Mouse (Mus musculus) limb, embryonic 11.5 days (tissue): ENCODE measurements around the gene Wfdc21. TPM values are rescaled to one million over a fixed set of nuclear protein-coding genes. Genes with fewer than 3 reads are reported as not detected.
A peak's percentile ranks its signal among the peaks of the same experiment; 100 is the strongest.

Experiments
- ATAC-seq: fragments of 200-750 bp; cut with Nextera tagmentation; 2 replicates; pipeline ENCODE4 v1.8.0; 2017; ENCODE audit warnings: low read depth; ENCODE audit not compliant: insufficient number of reproducible peaks, low FRiP score, low TSS enrichment
- DNase-seq: peaks from one replicate; pipeline ENCODE4 v3.0.0-alpha.2; 2015; ENCODE audit warnings: low spot score
- H3K27ac ChIP-seq: fragments of 300-500 bp; sonication (generic); replicated peaks from 2 replicates; pipeline ENCODE4 v1.5.1; 2014; ENCODE audit warnings: low read depth, mild to moderate bottlenecking, low read length
- H3K27me3 ChIP-seq: fragments of 300-500 bp; sonication (generic); 2 replicates; pipeline ENCODE4 v1.6.1; 2014; ENCODE audit warnings: mild to moderate bottlenecking, low read length, mixed read lengths; ENCODE audit not compliant: control insufficient read depth, insufficient read depth
- H3K36me3 ChIP-seq: fragments of 300-500 bp; sonication (generic); 2 replicates; pipeline ENCODE4 v1.6.1; 2014; ENCODE audit warnings: mild to moderate bottlenecking, low read length, moderate library complexity, mixed read lengths; ENCODE audit not compliant: control insufficient read depth, insufficient read depth
- H3K4me1 ChIP-seq: fragments of 300-500 bp; sonication (generic); 2 replicates; pipeline ENCODE4 v1.6.1; 2014; ENCODE audit warnings: low read length, mixed read lengths; ENCODE audit not compliant: control insufficient read depth, insufficient read depth
- H3K4me2 ChIP-seq: fragments of 300-500 bp; sonication (generic); 2 replicates; pipeline ENCODE4 v1.6.1; 2014; ENCODE audit warnings: low read depth, mild to moderate bottlenecking, moderate library complexity; ENCODE audit not compliant: severe bottlenecking
- H3K4me3 ChIP-seq: fragments of 300-500 bp; sonication (generic); 2 replicates; pipeline ENCODE4 v1.5.1; 2014; ENCODE audit warnings: low read depth, low read length
- H3K9ac ChIP-seq: fragments of 300-500 bp; sonication (generic); 2 replicates; pipeline ENCODE4 v1.6.1; 2014; ENCODE audit warnings: mild to moderate bottlenecking, low read length
- H3K9me3 ChIP-seq: fragments of 300-500 bp; sonication (generic); 2 replicates; pipeline ENCODE4 v1.6.1; 2016; ENCODE audit warnings: low read length; ENCODE audit not compliant: control insufficient read depth
- WGBS: fragments of 180-500 bp; shearing (Covaris S2); extraction: QIAGEN DNeasy Blood & Tissue Kit; methylation state at CpG from one replicate; pipeline ENCODE4 v1.1.7; 2014; 5-methylcytosine and 5-hydroxymethylcytosine counted together
- polyA plus RNA-seq: library from polyadenylated mRNA; unstranded; fragments of >200 nt; fragmentation: Nextera tagmentation; extraction: Ambion mirVana; gene quantifications from 2 replicates; pipeline ENCODE4 v1.2.1, GENCODE M21; 2014

Gene Wfdc21
- polyA plus RNA-seq, 1 experiment from 2014 or later: not detected

DNA sequence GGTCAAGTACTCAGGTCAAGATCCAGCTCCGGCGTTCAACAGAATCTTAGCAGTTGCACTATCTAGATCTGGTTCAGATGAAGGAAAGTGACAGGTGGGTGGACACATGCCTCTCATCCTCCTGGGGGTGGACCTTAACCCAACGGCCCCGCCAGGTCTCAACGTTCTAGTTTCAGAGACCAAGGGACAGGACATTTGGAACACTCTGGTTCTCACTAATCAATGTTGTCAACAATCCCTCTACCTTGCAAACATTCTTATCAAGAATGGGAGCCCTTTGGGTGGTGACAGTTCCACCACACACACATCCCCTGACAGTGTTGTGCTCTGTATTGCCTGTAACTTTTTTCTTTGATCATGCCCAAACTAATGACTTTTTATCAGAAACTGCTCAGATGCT is 4.9 kb upstream of the Wfdc21 start:
- Histone ChIP-seq H3K4me1 (no peaks in the 10 kb centered on the region), H3K27ac (no peak overlapping the region), H3K9ac (no peak overlapping the region), H3K36me3 (no peaks in the 10 kb centered on the region), H3K9me3 (no peaks in the 10 kb centered on the region), H3K4me2 (no peak overlapping the region), H3K4me3 (no peak overlapping the region), H3K27me3 (no peaks in the 10 kb centered on the region)
- WGBS: 78% methylated on average over 5 of the region's 5 CpGs
- ATAC-seq: no peak
- no peak for DNase-seq

DNA sequence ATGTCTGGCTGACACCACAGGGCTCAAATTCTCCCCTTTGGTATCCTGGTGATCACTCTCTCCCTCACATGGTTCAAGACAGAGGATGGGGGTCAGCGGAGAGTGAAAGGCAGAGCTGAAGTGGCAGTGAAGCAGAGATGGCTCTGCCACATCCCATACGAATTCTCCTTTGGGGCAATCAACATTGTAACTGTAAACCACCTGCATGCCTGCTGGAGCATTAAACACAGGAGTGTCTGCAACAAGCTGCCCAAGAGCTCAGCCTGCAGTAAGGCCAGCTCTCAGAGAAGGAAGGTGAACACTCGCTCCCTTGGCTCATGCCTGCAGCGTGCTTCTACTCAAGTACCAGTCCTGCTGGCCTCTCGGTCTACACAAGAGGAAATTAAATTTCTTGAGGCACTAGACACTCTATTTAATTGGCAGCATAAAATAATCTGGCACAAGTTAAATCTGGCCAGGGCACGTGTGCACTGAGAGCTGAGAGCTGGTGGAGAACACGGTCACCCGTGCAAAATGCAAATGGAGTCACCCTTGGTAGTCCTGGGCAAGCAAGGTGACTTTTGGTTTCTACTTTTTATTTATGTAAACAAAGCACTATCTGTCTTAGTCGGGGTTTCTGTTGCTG is 3.9 kb upstream of the Wfdc21 start:
- H3K4me2 ChIP-seq: no peak overlapping the region
- no peaks in the 10 kb centered on the region for H3K9me3 ChIP-seq
- no peak for ATAC-seq
- no peak overlapping the region for H3K9ac ChIP-seq
- no peak overlapping the region for H3K4me3 ChIP-seq
- no peaks in the 10 kb centered on the region for H3K4me1 ChIP-seq
- H3K27ac ChIP-seq: no peak overlapping the region
- DNase-seq: no peak
- H3K27me3 ChIP-seq: no peaks in the 10 kb centered on the region
- no peaks in the 10 kb centered on the region for H3K36me3 ChIP-seq
- WGBS: 68% methylated on average over 9 of the region's 9 CpGs

- Histone ChIP-seq H3K9ac (no peak overlapping the region), H3K4me2 (no peak overlapping the region), H3K4me3 (no peak overlapping the region), H3K36me3 (no peaks in the 10 kb centered on the region), H3K27ac (no peak overlapping the region), H3K4me1 (no peaks in the 10 kb centered on the region), H3K27me3 (no peaks in the 10 kb centered on the region), H3K9me3 (no peaks in the 10 kb centered on the region)
- WGBS: 79% methylated on average over 3 of the region's 3 CpGs
- ATAC-seq (no peak), DNase-seq (no peak)
These were observed 3.2 kb upstream of the Wfdc21 start for GRCm38 (mm10) chr11:83743525-83743924.

- Histone ChIP-seq H3K36me3 (no peaks in the 10 kb centered on the region), H3K4me3 (no peak overlapping the region), H3K9ac (no peak overlapping the region), H3K9me3 (no peaks in the 10 kb centered on the region), H3K27me3 (no peaks in the 10 kb centered on the region), H3K4me2 (no peak overlapping the region), H3K27ac (no peak overlapping the region), H3K4me1 (no peaks in the 10 kb centered on the region)
- WGBS: 50% methylated on average over 4 of the region's 4 CpGs
- DNase-seq (no peak), ATAC-seq (no peak)
These were observed 588 bp upstream of the Wfdc21 start for GRCm38 (mm10) chr11:83746152-83746551.

- no peak for ATAC-seq
- DNase-seq: no peak
- H3K4me1 ChIP-seq: no peaks in the 10 kb centered on the region
- no peaks in the 10 kb centered on the region for H3K36me3 ChIP-seq
- WGBS: 64% methylated on average over 6 of the region's 6 CpGs
- no peak overlapping the region for H3K4me2 ChIP-seq
- no peak overlapping the region for H3K4me3 ChIP-seq
- H3K9ac ChIP-seq: no peak overlapping the region
- no peak overlapping the region for H3K27ac ChIP-seq
- no peaks in the 10 kb centered on the region for H3K27me3 ChIP-seq
- H3K9me3 ChIP-seq: no peaks in the 10 kb centered on the region
These were observed 881 bp downstream of the Wfdc21 start for GRCm38 (mm10) chr11:83747376-83748265.

- peak within 1 kb of the TSS; percentile 82 for H3K9ac ChIP-seq
- peak; percentile 93 for DNase-seq
- peak within 1 kb of the TSS; percentile 78 for H3K4me3 ChIP-seq
- peaks cover 6% of the 10 kb centered on the region; the same call in 1 of the 2 replicates for H3K4me1 ChIP-seq
- peak within 1 kb of the TSS; percentile 59; the same call in 1 of the 2 replicates for H3K27ac ChIP-seq
- peak within 1 kb of the TSS; percentile 64 for H3K4me2 ChIP-seq
- H3K27me3 ChIP-seq: no peaks in the 10 kb centered on the region
- ATAC-seq: peak; percentile 84
- H3K9me3 ChIP-seq: no peaks in the 10 kb centered on the region
- under 1% methylated on average over 47 of the region's 47 CpGs for WGBS
- H3K36me3 ChIP-seq: peaks cover 7% of the 10 kb centered on the region; the same call in 1 of the 2 replicates
These were observed 6.9 kb downstream of the Wfdc21 start, which contains the start of gene Heatr6 for GRCm38 (mm10) chr11:83753581-83754181. Gene Heatr6 (plus strand): TSS chr11:83753696.

GRCm38 (mm10) chr11:83754227-83754626 is 7.5 kb downstream of the Wfdc21 start:
- Histone ChIP-seq H3K9me3 (no peaks in the 10 kb centered on the region), H3K27ac (no peak overlapping the region), H3K4me2 (peak overlapping the region; percentile 64), H3K9ac (peak overlapping the region; percentile 82), H3K4me1 (peaks cover 6% of the 10 kb centered on the region; the same call in 1 of the 2 replicates), H3K27me3 (no peaks in the 10 kb centered on the region), H3K4me3 (peak overlapping the region; percentile 78), H3K36me3 (peaks cover 9% of the 10 kb centered on the region; the same call in 1 of the 2 replicates)
- 11% methylated on average over 8 of the region's 8 CpGs for WGBS
- ATAC-seq (no peak), DNase-seq (no peak)

- DNase-seq (no peak), ATAC-seq (no peak)
- no peaks in the 10 kb centered on the region for H3K27me3 ChIP-seq
- H3K4me2 ChIP-seq: no peak overlapping the region
- no peaks in the 10 kb centered on the region for H3K4me1 ChIP-seq
- H3K4me3 ChIP-seq: no peak overlapping the region
- no peak overlapping the region for H3K9ac ChIP-seq
- no peaks in the 10 kb centered on the region for H3K9me3 ChIP-seq
- H3K36me3 ChIP-seq: peaks cover 23% of the 10 kb centered on the region
- H3K27ac ChIP-seq: no peak overlapping the region
- WGBS: 94% methylated on average over 9 of the region's 9 CpGs
These were observed 20.6 kb downstream of the Wfdc21 start for GRCm38 (mm10) chr11:83767306-83767705.
